Mouse (Mus musculus) c-Kit-negative CD71-positive TER-119-positive erythroid progenitor cells, embryonic 14.5 days (primary cell): ENCODE results near the gene Gm9964.
"Not testable (repeated sequence)": the region's sequence is repeated elsewhere in the genome, so short reads cannot be mapped to it uniquely, and the experiment has no call there.

Source experiments
- DNase-seq: peaks from one replicate; pipeline ENCODE4 v3.0.0-alpha.2; 2013; ENCODE audit warnings: low read depth, low spot score

The Gm9964 gene

GRCm38 (mm10) chr11:79299719-79300431 is 3.2 kb upstream of the Gm9964 start:
- DNase-seq = no peak

- DNase-seq = peak; percentile 43
These were observed 539 bp downstream of the Gm9964 start for GRCm38 (mm10) chr11:79296167-79296566.

GRCm38 (mm10) chr11:79293971-79294370 is 2.7 kb downstream of the Gm9964 start:
- DNase-seq = no peak

GRCm38 (mm10) chr11:79293025-79293424 is 3.7 kb downstream of the Gm9964 start:
- DNase-seq = no peak

- no peak for DNase-seq
These were observed 4.6 kb downstream of the Gm9964 start for GRCm38 (mm10) chr11:79292130-79292529.

GRCm38 (mm10) chr11:79291651-79292050 is 5.1 kb downstream of the Gm9964 start:
- DNase-seq = no peak

- no peak for DNase-seq
These were observed 6.2 kb downstream of the Gm9964 start for GRCm38 (mm10) chr11:79290473-79290872.

- DNase-seq = no peak
These were observed 7.6 kb downstream of the Gm9964 start for GRCm38 (mm10) chr11:79288913-79289640.

- DNase-seq = no peak
These were observed 8.3 kb downstream of the Gm9964 start for GRCm38 (mm10) chr11:79288278-79288843.

- no peak for DNase-seq
These were observed 9.3 kb downstream of the Gm9964 start for GRCm38 (mm10) chr11:79287447-79287846.

GRCm38 (mm10) chr11:79286305-79286799 is 10.4 kb downstream of the Gm9964 start:
- no peak for DNase-seq

GRCm38 (mm10) chr11:79283350-79284030 is 13.2 kb downstream of the Gm9964 start:
- DNase-seq = no peak

GRCm38 (mm10) chr11:79281396-79281795 is 15.3 kb downstream of the Gm9964 start:
- DNase-seq = no peak

GRCm38 (mm10) chr11:79279732-79280405 is 16.8 kb downstream of the Gm9964 start:
- DNase-seq = no peak

GRCm38 (mm10) chr11:79273757-79274156 is 22.9 kb downstream of the Gm9964 start:
- no peak for DNase-seq

- DNase-seq = no peak
These were observed 23.7 kb downstream of the Gm9964 start for GRCm38 (mm10) chr11:79273039-79273438.

GRCm38 (mm10) chr11:79267171-79267570 is 29.5 kb downstream of the Gm9964 start:
- no peak for DNase-seq

GRCm38 (mm10) chr11:79264376-79264775 is 32.3 kb downstream of the Gm9964 start:
- DNase-seq = no peak

GRCm38 (mm10) chr11:79260126-79260525 is 36.6 kb downstream of the Gm9964 start:
- DNase-seq = not testable (repeated sequence)

- no peak for DNase-seq
These were observed 38.0 kb downstream of the Gm9964 start for GRCm38 (mm10) chr11:79258738-79259137.

GRCm38 (mm10) chr11:79254391-79255098 is 42.2 kb downstream of the Gm9964 start, which contains the start of gene Wsb1:
Gene Wsb1, minus strand, starts transcription at chr11:79254671.
- DNase-seq = peak; percentile 85
